Mouse (Mus musculus) v-Abl transformed pro-B cells (cell line): ENCODE data around the gene Myt1l.

Source experiments
- in situ Hi-C, 2 experiments: fragments of 400-800 bp; cut with MboI; formaldehyde crosslinking; loops; one replicate each; pipeline ENCODE4 v1.15.1; 2025; ENCODE audit not compliant: unreplicated experiment in 2 of 2

The Myt1l gene

DNA sequence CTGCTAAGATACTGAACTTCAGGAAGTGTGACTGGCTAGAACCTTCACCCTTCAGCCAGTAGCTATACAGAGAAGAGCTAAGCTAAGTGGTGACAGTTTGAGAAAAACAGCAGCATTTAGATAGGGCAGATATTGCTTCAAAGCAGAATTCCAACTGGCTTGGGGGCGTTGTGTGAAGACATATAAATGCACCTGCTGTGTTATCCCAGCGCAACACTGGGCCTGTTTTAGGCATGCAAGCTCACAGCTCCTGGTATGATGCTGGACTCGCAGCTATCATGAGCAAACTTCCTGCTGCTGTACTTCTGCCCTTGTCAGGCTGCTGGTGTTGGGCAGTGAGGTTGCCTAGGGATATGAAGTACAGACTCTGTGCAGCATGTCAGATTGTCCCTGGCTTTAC, 180.0 kb downstream of the Myt1l start:
- in situ Hi-C loops: no loop called here

DNA sequence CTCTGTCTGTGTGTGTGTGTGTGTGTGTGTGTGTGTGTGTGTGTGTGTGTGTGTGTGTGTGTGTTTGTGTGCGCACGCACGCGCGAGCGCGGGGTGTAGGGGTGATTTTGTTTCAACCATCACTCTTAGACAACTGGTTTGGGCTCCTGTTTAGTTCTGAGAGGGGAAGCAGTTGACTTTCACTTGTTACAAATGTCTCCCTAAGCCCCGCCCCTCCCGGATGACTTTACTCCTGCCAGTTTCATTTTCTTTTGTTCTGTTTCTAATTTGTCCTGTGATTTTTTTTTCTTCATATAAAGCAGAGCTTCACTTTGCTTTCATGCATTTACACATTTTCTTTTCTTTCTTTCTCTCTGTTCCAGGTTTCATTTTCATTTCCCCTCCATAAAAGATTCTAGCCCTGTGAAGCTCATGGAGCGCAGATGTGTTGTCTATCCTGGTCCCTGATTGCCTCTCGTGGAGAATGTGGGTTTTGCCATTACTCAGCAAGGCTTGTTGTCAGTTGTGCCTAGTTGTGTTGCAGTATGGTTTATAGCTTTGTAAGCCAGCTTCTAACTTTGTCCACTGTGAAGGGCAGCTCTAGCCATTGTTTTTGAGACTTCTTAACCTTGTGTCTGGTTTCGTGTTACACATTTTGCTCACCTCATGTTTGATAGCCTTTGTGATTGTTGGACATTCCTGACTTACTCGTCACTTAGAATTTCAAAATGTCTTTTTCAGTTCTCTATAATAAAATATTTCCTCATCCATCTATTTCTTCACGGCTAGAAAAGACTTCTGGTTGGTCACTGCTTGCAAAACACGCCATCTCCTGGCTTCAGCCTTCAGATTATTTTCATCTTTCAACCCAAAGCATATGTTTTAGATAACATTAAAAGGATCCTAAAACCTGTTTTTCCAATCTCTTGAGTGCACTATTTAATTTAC, 184.9 kb downstream of the Myt1l start:
- in situ Hi-C loops: no loop called here

DNA sequence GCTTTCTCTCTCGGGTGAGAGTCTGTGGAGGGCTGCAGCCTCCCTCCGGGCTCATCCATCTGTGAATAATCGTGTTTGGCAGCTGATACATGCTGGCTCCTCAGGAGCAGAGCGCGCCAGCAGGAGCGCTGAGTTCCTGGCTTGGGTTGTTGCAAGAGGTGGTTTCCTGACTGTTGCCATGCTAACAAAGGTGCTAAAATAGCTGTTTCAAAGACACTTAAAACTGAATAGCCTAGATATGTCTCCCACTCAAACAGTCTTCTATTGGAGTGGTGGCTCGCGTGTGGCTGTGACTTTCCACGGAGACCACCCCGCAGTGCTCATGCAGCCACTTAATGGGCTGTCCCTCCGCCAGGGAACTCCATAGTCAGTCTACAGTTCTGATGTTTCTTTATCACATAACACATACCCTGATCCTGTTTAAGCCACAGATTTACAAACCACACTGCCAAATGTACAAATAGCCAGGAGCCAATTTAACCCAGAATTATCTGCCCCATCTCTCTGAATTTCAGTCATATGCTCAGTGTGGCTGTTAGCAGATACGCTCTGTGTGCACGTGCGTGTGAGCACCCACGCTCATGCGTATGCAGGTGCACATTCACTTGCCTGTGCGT, 195.6 kb downstream of the Myt1l start:
- in situ Hi-C loops: no loop called here

DNA sequence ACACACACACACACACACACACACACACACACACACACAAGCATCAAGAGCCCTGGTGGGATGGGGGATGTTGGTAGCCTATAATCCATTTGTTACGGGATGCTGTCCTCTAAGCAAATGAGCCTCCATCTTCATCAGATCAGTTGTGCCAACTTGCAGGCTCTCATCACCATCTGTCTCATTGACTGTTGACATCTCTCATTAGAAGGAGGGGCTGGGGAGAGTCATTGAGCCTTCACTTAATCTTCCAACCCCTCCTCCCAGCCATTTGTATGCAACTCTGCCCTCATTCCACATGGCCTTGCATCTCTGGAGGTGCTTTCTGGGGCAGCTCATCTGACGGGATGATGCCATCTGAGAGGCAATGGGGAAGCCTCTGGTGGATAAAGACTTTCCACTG, 200.1 kb downstream of the Myt1l start:
- in situ Hi-C loops: no loop called here

DNA sequence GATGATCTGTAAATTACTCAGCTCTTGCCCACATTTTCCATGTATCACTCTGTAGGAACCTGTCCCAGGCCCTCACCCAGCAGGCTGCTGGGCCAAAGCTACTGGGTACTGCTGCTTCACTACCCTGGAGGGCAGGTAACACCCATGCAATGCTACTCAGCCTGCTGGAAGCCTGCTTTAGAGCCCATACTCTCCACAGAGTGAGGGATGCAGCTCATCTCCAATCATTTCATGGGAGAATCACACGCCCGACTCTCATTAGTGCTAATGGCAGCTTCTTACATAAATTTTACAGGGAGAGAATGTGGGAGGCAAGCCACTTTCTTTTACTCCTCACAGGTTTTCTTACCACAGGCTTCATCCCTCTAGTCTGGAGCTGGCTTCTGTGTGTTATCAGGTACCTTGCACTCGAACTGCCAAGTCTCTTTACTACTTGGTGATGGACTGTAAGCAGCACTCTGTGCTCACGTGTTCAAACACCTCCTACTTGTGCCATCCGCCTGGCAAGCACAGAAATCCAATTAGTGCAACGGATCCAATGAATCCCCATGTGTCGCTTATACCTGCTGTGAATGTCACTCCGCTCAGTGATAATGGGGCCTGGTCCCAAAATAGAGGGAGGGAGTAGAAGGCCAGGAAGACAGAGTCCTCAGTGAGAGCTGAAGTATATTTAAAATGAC, 212.3 kb downstream of the Myt1l start:
- in situ Hi-C loops: no loop called here

DNA sequence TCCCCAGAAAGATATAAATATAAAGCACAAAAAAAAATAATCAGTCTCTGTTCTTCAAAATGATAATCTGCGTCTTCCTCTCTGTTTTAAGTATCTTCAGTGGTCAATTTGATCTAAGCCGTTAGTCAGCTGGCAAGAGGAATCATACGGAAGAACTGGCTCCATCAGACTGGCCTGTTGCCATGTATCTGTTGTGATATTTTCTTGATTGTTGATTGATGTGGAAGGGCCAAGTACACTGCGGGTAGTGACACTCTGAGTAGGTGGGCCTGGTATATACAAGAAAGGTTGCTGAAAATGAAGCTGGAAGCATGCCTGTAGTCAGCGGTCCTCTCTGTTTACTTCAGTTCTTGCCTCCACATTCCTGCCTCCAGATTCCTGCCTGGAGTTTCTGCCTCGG, 213.0 kb downstream of the Myt1l start:
- in situ Hi-C loops: no loop called here

DNA sequence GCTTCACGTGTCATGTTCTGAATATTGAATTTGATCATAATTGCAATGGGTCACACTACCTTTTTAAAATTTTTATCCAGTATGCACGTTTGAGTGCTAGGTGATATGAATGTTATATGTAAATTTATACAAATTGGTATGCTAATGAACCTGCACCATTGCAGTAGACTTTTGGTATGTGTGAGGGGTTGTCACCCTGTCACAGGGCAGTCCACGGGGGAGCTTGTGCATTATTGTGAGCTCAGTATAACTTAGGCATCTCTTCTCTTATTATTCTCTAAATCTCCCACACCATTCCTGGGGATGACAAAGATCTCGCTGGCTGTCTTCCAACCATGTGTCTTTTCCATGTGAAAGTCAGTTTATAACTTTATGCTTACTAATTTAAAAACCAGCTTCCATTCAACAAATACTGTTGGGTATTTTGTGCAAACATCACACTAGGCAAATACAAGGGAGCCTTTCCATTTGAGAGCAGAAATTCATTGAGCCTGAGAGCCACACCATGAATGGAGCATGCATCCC, 222.5 kb downstream of the Myt1l start:
- in situ Hi-C loops: no loop called here

DNA sequence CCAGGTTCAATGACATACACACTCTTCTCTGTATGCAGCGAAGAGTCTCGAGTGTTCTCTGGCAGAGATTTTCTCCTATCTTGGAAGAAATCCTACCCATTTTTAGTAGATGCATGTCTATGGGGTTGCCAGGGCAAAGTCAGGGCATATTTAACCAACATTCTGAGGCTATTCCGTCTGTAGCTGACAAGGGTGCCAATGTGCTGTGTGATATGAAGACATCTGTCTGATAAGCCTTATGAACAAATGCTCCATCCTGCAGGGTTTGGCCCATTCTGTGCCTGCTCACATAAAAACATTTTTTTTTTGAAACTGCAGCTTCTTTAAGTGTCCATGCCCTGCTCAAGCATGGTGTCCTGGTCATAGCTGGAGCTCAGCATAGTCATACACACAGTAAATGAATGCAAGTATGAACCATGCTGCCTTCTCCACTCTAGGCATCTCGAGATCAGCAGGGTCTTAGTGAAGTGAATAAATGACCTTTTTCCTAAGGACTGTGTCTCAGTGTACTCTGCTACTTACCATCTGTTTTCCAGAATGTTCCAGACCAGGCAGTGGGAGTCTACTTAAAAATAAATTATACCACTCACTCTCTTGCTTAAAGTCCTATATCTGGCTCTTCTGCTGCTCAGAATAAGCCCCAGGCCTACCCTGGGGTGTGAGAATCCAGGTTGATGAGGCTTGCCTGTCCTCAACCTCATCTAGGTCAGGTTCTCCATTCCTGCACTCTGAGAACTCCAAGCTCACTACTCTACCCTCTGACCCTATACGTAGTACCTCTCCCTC, 227.1 kb downstream of the Myt1l start:
- in situ Hi-C loops: no loop called here

DNA sequence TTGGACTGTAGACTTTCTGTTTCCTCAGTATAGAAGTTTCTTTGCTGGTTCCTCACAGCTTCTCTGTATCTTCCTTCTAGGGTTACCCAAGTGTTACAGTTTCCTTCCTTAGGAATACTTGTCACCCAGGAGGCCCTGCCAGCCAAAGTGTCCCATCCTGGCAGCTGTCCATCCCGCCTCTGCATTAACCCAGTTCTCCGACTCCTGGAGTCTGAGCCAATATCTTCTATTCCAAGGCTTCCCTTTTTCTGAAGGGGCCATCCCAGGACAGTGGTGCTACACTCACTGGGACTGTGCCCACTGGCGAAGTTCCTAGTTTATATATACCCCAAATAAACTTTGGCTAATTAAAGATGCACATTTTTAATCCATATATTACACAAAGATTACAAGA, 227.7 kb downstream of the Myt1l start:
- in situ Hi-C loops: no loop called here

DNA sequence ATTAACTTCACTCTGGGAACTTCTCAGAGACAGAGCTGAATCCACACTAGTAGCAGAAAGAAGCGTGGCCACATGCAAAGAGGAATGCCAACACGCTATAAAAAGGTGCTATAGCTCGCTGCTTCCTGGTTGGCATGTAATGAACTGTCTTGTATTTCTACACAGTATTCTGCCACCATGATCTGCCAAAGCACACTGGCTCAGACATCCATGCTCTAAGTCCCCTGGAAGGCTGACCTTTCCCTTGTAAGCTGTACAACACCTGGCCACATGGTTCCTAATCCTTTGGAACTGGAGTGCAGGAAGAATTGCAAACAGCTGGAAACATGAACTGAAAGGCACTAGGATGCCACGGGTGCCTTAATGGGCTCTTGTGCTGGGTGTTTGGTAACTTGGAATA, 232.4 kb downstream of the Myt1l start:
- in situ Hi-C loops: no loop called here

DNA sequence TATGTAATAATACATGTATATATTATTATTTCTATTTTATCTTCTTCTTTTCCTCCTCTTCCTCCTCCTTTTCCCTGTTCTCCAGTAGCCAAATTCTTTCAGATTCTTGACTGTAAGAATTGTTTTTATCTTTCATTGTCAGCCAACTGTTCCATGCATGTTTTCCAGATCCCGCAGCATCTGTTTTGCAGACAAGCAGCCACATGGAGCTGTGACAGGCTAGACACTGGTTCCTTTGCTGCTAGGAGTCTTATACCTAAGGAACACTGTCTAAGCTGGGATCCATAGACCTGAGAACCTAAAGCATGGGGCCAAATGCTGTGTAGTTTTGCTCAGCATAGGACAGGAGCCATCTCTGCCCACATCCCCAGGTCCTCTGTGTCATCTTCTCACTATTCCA, 238.0 kb downstream of the Myt1l start:
- in situ Hi-C loops: no loop called here

DNA sequence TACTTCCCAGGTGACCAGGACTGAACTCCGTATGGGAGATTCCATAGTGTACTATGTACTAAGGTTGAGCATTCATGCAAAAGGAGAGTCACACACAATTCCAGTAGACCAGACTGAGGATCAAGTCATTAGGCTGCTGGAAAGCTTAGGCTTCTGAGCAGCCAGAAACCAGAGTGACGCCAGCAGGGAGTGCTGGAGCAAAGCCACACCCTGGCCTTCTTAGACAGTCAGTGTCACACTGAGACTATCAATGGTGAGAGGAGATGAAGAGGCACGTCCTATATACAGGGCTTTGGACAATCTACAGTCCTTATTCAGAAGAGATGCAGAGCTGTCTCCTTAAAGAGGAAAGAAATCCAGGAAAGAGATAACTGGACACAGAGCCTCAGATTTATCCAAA, 243.6 kb downstream of the Myt1l start:
- in situ Hi-C loops: no loop called here

DNA sequence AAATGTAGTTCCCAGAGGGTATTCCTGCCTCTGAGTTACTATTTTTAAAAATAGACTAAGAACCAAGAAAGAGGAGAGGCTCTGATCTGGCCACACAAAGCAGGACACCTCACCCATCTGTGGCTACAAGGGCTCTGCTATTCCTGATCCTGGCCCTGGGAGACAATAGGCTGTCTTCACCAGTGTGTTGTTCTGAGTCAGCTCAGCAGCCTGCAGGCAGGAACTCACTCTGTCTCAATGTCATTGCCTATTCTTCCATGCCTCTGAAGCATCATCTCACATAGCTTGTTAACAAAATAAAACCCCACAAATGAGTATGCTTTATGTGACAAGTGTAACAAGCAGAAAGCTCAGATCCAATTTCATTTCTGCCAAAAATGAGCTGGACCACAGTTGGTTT, 244.2 kb downstream of the Myt1l start:
- in situ Hi-C loops: no loop called here

DNA sequence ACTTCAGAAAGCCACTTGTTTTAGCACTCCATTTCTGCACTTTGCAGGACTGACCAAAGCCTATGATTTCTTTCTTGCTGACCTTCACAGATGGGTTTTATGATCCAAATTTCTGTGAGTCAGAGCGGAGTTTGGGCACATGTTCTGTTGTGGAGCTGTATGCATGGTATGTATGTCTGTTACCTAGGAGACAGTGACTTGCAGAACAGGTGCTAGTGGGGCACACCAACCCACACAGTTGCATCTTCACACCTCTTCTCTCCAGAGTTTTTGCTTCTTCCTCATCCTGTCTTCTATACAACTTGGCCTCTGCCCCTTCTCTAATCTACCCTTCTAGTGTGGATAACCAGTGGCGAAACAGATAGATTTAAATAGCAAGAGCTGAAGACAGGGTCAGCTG, 250.7 kb downstream of the Myt1l start:
- in situ Hi-C loops: no loop called here

DNA sequence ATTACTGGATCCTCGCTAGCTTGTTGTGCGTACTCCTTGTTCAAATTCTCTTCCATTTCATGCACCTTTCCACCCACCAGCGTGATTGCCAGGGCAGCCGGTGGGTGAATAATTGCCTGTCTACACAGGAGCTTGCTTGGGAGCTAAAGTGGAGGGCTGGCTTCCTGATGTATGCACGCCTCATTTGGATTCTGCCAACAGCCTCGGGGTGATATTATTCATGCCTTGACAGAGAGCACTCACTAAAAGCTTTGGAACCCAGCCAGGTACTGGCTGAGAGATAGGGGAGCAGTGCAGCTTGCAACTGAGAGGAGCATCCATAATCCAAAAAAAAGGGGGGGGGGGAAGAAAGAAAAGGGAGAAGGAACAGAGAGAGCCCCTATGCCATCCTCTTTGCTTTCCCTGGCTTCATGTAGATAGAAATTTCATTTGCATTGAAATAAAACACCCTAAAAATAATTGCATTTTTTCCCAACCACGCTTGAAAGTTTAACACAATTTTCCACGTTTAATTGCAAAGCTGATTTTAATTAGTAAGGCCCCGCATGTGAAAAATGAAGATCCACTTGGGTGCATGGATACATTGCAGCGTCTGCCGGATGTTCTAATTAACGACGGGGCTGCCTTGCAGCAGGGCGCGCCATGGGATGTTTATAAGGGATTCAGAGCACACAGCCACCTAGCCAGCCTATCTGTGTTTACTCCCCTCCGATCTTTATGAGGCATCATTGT, 261.3 kb downstream of the Myt1l start:
- in situ Hi-C loops: no loop called here

DNA sequence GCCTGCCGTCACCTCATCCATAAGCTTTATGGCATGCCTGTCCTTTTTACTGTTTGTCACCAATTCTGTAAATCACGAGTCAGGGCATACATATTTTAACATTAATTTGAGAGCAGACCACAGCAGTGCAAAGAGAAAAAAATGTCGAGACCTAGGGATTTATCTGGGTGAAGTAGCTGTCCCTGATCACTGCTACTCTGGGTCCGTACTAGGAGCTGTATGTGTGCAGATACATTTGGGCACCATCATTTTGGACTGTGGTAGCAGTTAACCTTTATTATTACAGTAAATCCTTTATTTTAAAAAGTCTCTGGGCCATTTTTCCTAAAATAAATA, 261.8 kb downstream of the Myt1l start:
- in situ Hi-C loops: no loop called here

DNA sequence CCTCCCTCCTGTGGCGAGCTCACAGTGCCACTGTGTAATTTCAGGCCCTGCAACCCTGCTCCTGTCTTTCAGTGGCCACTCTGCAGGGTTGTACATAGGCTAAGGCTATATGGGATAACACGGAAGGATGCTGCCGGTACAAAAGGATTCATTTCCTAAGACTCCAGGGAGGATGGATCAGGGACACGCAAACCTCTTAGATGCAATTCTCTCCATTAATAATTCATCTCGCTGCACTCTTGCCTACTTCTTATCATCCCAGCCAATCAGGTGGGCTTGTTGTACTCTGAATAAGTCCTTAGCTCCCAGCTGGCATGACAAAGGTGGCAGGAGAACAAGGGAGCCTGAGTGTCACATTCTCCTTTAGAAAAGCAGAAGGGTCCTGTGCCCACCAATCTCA, 264.8 kb downstream of the Myt1l start:
- in situ Hi-C loops: no loop called here

DNA sequence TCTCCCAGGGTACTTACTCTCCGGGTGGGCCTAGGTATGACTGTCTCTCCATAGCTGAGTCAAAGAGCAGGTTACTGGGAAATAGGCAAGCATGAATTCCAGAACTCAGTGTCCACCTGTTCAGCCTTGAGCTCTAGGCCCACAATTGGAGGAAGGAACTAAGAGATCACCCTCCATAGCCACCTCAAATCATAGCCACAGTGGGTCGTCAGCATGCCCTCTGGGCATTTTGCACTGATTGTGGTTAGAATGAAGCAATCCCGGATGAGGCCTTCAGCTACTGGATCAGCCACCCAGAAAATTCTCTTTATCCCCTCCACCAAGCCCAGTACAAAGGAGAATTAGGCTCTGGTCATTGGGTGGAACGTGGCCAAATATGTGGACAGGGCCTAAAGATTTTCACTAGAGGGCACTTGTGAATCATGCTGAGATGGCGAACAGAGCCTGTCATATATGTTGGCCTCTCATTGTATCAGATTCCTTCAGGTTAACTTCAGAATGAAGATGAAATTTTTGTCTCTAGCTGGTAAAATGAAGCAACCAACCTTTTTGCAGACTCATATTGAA, 267.0 kb downstream of the Myt1l start:
- in situ Hi-C loops: no loop called here

DNA sequence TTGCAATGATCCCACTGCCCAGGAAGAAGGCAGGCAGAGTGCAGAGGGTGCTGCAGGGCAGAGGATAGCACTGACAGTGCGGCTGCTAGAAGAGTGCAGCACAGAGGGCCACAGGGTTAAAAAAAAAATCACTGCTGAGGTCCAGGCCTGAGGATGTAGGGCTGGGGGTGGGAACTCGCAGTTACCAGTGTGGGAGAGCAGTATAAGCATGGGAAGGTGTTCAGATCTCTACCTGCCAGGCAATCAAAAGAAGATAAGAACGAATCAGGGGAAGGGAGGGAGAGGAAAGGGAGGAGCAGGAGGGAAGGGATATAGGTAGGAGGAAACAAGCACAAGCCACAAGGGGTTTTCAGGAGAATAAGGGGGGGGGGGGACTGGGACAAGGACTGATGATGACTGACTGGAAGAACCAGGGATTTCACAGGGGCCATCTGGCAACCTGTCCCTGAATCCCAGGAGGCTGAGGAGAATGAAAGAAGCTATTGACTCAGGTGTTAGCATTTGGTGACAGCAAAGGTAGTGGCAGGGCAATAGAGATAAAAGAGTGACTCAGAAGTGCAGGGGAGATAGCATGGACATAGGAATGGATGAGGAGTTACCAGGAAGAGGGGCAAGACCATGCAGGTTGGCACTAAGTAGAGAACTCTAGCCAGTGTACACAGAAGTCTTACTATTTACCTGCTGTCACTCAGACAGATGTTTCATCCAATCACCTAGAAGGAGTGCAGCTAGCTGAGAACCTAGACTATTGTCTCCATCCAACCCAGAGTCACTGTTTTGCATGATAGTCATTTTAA, 270.6 kb downstream of the Myt1l start:
- in situ Hi-C loops: no loop called here
